In the genomic region with DNA sequence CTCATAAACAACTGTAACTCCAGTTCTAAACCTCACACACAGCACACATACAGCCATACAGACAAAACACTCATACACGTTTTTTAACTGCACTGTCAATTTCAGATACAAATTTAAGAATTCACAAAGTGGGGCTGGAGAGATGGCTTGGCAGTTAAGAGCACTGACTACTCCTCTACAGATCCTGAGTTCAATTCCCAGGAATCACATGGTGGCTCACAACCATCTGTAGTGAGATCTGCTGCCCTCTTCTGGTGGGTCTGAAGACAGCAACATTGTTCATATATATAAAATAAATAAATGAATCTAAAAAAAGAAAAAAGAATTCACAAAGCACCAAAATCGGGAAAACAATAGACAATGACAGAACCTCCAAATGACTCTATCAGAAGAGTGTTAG, we compare ENCODE assay signal across 15 mouse cellular contexts. TPM values are rescaled to one million over a fixed set of nuclear protein-coding genes. Genes with fewer than 3 reads are reported as not detected.
A peak's percentile ranks its signal among the peaks of the same experiment; 100 is the strongest.
DNase-seq lines count a peak whose midpoint lies in the region; ATAC-seq and TF ChIP-seq lines count a peak whose summit lies in the region.
"Had no signal": no experiment of that assay in that cellular context is flagged by ENCODE, and none has a peak within 500 bp of the region (broad histone marks: within the 10 kb centered on the region; RNA-seq: fewer than 3 reads in every experiment).

No protein-coding gene starts in this region.

- TF ChIP-seq EP300 in liver, embryonic 14.5 days (IDR thresholded peaks at IDR 0.05; ENCODE audit: low read depth), result no peak

- WGBS in forebrain, embryonic 14.5 days, result 86% methylated on average over 2 of the region's 2 CpGs
- WGBS in forebrain, embryonic 15.5 days, result 82% methylated on average over 2 of the region's 2 CpGs
- 53% methylated on average over 2 of the region's 2 CpGs for WGBS in liver, embryonic 14.5 days (ENCODE audit: insufficient replicate concordance)
- 54% methylated on average over 2 of the region's 2 CpGs for WGBS in liver, embryonic 12.5 days (ENCODE audit: insufficient replicate concordance)

- H3K27ac ChIP-seq in forebrain, embryonic 14.5 days (ENCODE audit: low read depth, low read length), result no peak overlapping the region
- H3K27ac ChIP-seq in forebrain, embryonic 15.5 days (replicated peaks), result no peak overlapping the region
- no peak overlapping the region for H3K27ac ChIP-seq in liver, embryonic 14.5 days
- H3K27ac ChIP-seq in liver, embryonic 12.5 days, result no peak overlapping the region
- H3K27ac ChIP-seq: lung, embryonic 15.5 days had no signal

- peak; percentile 38; the same call in 1 of the 2 replicates for TF ChIP-seq CTCF in liver, embryonic 14.5 days (IDR thresholded peaks at IDR 0.05; ENCODE audit: low read depth)

- DNase-seq in forebrain, embryonic 14.5 days (ENCODE audit: low spot score), result peak; percentile 9
- no peak for DNase-seq in liver, embryonic 14.5 days (ENCODE audit: low read depth in 3 of 3, low spot score in 3 of 3)
- DNase-seq in 416B (ENCODE audit: low read depth) (peak; percentile 41), R1 (ENCODE audit: low read depth, low spot score) (peak; percentile 61)
- no peak for DNase-seq in spleen, adult 12 weeks (ENCODE audit: low spot score)
- DNase-seq: cerebellum, postnatal 25 days; gastrocnemius, postnatal 25 days; kidney, adult 11 months had no signal

- no peaks in the 10 kb centered on the region for H3K27me3 ChIP-seq in forebrain, embryonic 14.5 days (replicated peaks; ENCODE audit: control insufficient read depth, insufficient read depth, low read length)
- H3K27me3 ChIP-seq in forebrain, embryonic 15.5 days, result no peaks in the 10 kb centered on the region
- H3K27me3 ChIP-seq in liver, embryonic 14.5 days (ENCODE audit: control insufficient read depth, insufficient read depth, low read length), result no peaks in the 10 kb centered on the region
- H3K27me3 ChIP-seq in liver, embryonic 12.5 days (replicated peaks), result no peaks in the 10 kb centered on the region
- H3K27me3 ChIP-seq: lung, embryonic 15.5 days had no signal

- H3K4me2 ChIP-seq in forebrain, embryonic 14.5 days (ENCODE audit: low read length), result no peak overlapping the region
- no peak overlapping the region for H3K4me2 ChIP-seq in forebrain, embryonic 15.5 days (replicated peaks)
- no peak overlapping the region for H3K4me2 ChIP-seq in liver, embryonic 14.5 days (ENCODE audit: low read depth)
- no peak overlapping the region for H3K4me2 ChIP-seq in liver, embryonic 12.5 days
- H3K4me2 ChIP-seq: lung, embryonic 15.5 days had no signal

- H3K4me1 ChIP-seq in forebrain, embryonic 14.5 days (ENCODE audit: control insufficient read depth, insufficient read depth, low read length), result no peaks in the 10 kb centered on the region
- H3K4me1 ChIP-seq in forebrain, embryonic 15.5 days, result no peaks in the 10 kb centered on the region
- no peaks in the 10 kb centered on the region for H3K4me1 ChIP-seq in liver, embryonic 14.5 days (replicated peaks; ENCODE audit: control insufficient read depth in 2 of 2, insufficient read depth in 2 of 2, low read length in 1 of 2)
- H3K4me1 ChIP-seq in liver, embryonic 12.5 days, result no peaks in the 10 kb centered on the region
- H3K4me1 ChIP-seq: lung, embryonic 15.5 days had no signal

- no peak overlapping the region for H3K4me3 ChIP-seq in forebrain, embryonic 14.5 days (ENCODE audit: low read depth, low read length)
- no peak overlapping the region for H3K4me3 ChIP-seq in forebrain, embryonic 15.5 days
- no peak overlapping the region for H3K4me3 ChIP-seq in liver, embryonic 14.5 days (ENCODE audit: insufficient read depth in 1 of 2, low read depth in 2 of 2, low read length in 2 of 2)
- no peak overlapping the region for H3K4me3 ChIP-seq in liver, embryonic 12.5 days
- H3K4me3 ChIP-seq: lung, embryonic 15.5 days; myocyte had no signal

- no peaks in the 10 kb centered on the region for H3K9me3 ChIP-seq in forebrain, embryonic 14.5 days (replicated peaks; ENCODE audit: control insufficient read depth, low read length)
- no peaks in the 10 kb centered on the region for H3K9me3 ChIP-seq in forebrain, embryonic 15.5 days
- no peaks in the 10 kb centered on the region for H3K9me3 ChIP-seq in liver, embryonic 14.5 days (ENCODE audit: control insufficient read depth, low read length)
- no peaks in the 10 kb centered on the region for H3K9me3 ChIP-seq in liver, embryonic 12.5 days (replicated peaks)
- H3K9me3 ChIP-seq: lung, embryonic 15.5 days had no signal

- no peak overlapping the region for H3K9ac ChIP-seq in forebrain, embryonic 14.5 days (ENCODE audit: low read length)
- no peak overlapping the region for H3K9ac ChIP-seq in forebrain, embryonic 15.5 days (replicated peaks)
- H3K9ac ChIP-seq in liver, embryonic 14.5 days (replicated peaks), result no peak overlapping the region
- H3K9ac ChIP-seq in liver, embryonic 12.5 days, result no peak overlapping the region
- H3K9ac ChIP-seq: lung, embryonic 15.5 days had no signal

- no peak for ATAC-seq in forebrain, embryonic 14.5 days
- no peak for ATAC-seq in forebrain, embryonic 15.5 days (replicated peaks)
- no peak for ATAC-seq in liver, embryonic 14.5 days (ENCODE audit: insufficient read depth)
- no peak for ATAC-seq in liver, embryonic 12.5 days
- ATAC-seq in cerebellum, adult (ENCODE audit: insufficient number of reproducible peaks, low FRiP score, low TSS enrichment), result no peak

- peaks cover 87% of the 10 kb centered on the region for H3K36me3 ChIP-seq in forebrain, embryonic 14.5 days (ENCODE audit: control insufficient read depth, insufficient read depth, low read length)
- H3K36me3 ChIP-seq in forebrain, embryonic 15.5 days, result peaks cover 75% of the 10 kb centered on the region
- peaks cover 3% of the 10 kb centered on the region; the same call in 1 of the 2 replicates for H3K36me3 ChIP-seq in liver, embryonic 14.5 days (replicated peaks; ENCODE audit: control insufficient read depth, insufficient read depth, low read depth)
- H3K36me3 ChIP-seq in liver, embryonic 12.5 days, result peaks cover 85% of the 10 kb centered on the region

RNA-seq across cellular contexts. Expression of gene Ttc5, which starts 14.0 kb away (rescaled TPM):
- 152 and 161 TPM in 2 replicates for polyA plus RNA-seq in forebrain, embryonic 14.5 days (2014; fragmentation: Nextera tagmentation; extraction: Ambion mirVana)
- polyA plus RNA-seq in forebrain, embryonic 15.5 days (2015; fragmentation: Nextera tagmentation; extraction: Ambion mirVana), result 122 and 130 TPM in 2 replicates
- polyA plus RNA-seq in liver, embryonic 14.5 days (2012; rRNA removed), result 9.6 and 10.8 TPM in 2 replicates
- 18.0 and 19.8 TPM in 2 replicates for polyA plus RNA-seq in liver, embryonic 14.5 days (2014; fragmentation: Nextera tagmentation; extraction: Ambion mirVana)
- polyA plus RNA-seq in liver, embryonic 12.5 days (2016; fragmentation: Nextera tagmentation; extraction: Ambion mirVana), result 27.3 and 27.9 TPM in 2 replicates

RNA-seq across cellular contexts. Expression of gene Olfr749, which starts 26.4 kb away (rescaled TPM):
- not detected in 2 replicates for polyA plus RNA-seq in forebrain, embryonic 14.5 days (2014; fragmentation: Nextera tagmentation; extraction: Ambion mirVana)
- not detected in 2 replicates for polyA plus RNA-seq in forebrain, embryonic 15.5 days (2015; fragmentation: Nextera tagmentation; extraction: Ambion mirVana)
- polyA plus RNA-seq in liver, embryonic 14.5 days (2012; rRNA removed), result not detected in 2 replicates
- not detected in 2 replicates for polyA plus RNA-seq in liver, embryonic 14.5 days (2014; fragmentation: Nextera tagmentation; extraction: Ambion mirVana)
- polyA plus RNA-seq in liver, embryonic 12.5 days (2016; fragmentation: Nextera tagmentation; extraction: Ambion mirVana), result not detected in 2 replicates
- polyA plus RNA-seq: heart, embryonic 16.5 days; lung, embryonic 15.5 days; myocyte; stomach, embryonic 14.5 days had no signal

RNA-seq across cellular contexts. Expression of gene Ccnb1ip1, which starts 36.2 kb away (rescaled TPM):
- 0.11 TPM in 1 of 2 replicates, not detected in the other for polyA plus RNA-seq in forebrain, embryonic 14.5 days (2014; fragmentation: Nextera tagmentation; extraction: Ambion mirVana)
- 0.11 TPM in 2 replicates for polyA plus RNA-seq in forebrain, embryonic 15.5 days (2015; fragmentation: Nextera tagmentation; extraction: Ambion mirVana)
- polyA plus RNA-seq in liver, embryonic 14.5 days (2012; rRNA removed), result not detected in 2 replicates
- polyA plus RNA-seq in liver, embryonic 14.5 days (2014; fragmentation: Nextera tagmentation; extraction: Ambion mirVana), result not detected in 2 replicates
- polyA plus RNA-seq in liver, embryonic 12.5 days (2016; fragmentation: Nextera tagmentation; extraction: Ambion mirVana), result not detected in 2 replicates
- polyA plus RNA-seq: heart, embryonic 16.5 days; lung, embryonic 15.5 days; stomach, embryonic 14.5 days had no signal

RNA-seq across cellular contexts. Expression of gene Parp2, which starts 36.3 kb away (rescaled TPM):
- polyA plus RNA-seq in forebrain, embryonic 14.5 days (2014; fragmentation: Nextera tagmentation; extraction: Ambion mirVana), result 58.7 and 60.9 TPM in 2 replicates
- polyA plus RNA-seq in forebrain, embryonic 15.5 days (2015; fragmentation: Nextera tagmentation; extraction: Ambion mirVana), result 51.6 and 59.1 TPM in 2 replicates
- 20.6 and 32.9 TPM in 2 replicates for polyA plus RNA-seq in liver, embryonic 14.5 days (2012; rRNA removed)
- polyA plus RNA-seq in liver, embryonic 14.5 days (2014; fragmentation: Nextera tagmentation; extraction: Ambion mirVana), result 31.3 and 35.9 TPM in 2 replicates
- 44.8 and 45.8 TPM in 2 replicates for polyA plus RNA-seq in liver, embryonic 12.5 days (2016; fragmentation: Nextera tagmentation; extraction: Ambion mirVana)

Comparison
In these comparisons a context has a peak if more than half of its experiments do, and no peak if none do; other contexts are left out.
1. DNase-seq: peak in forebrain, embryonic 14.5 days (single experiment), 416B (single experiment) and R1 (single experiment); none in liver, embryonic 14.5 days (0 of 3) and spleen, adult 12 weeks (single experiment).